Mouse (Mus musculus): ENCODE data around the gene Fxyd1. TPM values are rescaled to one million over a fixed set of nuclear protein-coding genes. Genes with fewer than 3 reads are reported as not detected.
A peak's percentile ranks its signal among the peaks of the same experiment; 100 is the strongest.

Gene Fxyd1
- 100 to 1,000 TPM in 2 of 4 experiments, 10 to 100 TPM in 2; 80.5 to 263 (median 172) TPM for total RNA-seq (2022)

- DNase-seq (ENCODE audit: low spot score in 2 of 2) = no peak
Measured at GRCm38 (mm10) chr7:31057071-31057470, at the start of gene Fxyd1. Gene Fxyd1 (minus strand): TSS chr7:31057199.

- DNase-seq (ENCODE audit: low spot score in 2 of 2) = no peak
Measured at GRCm38 (mm10) chr7:31106166-31106565, 49.2 kb upstream of the Fxyd1 start.

DNA sequence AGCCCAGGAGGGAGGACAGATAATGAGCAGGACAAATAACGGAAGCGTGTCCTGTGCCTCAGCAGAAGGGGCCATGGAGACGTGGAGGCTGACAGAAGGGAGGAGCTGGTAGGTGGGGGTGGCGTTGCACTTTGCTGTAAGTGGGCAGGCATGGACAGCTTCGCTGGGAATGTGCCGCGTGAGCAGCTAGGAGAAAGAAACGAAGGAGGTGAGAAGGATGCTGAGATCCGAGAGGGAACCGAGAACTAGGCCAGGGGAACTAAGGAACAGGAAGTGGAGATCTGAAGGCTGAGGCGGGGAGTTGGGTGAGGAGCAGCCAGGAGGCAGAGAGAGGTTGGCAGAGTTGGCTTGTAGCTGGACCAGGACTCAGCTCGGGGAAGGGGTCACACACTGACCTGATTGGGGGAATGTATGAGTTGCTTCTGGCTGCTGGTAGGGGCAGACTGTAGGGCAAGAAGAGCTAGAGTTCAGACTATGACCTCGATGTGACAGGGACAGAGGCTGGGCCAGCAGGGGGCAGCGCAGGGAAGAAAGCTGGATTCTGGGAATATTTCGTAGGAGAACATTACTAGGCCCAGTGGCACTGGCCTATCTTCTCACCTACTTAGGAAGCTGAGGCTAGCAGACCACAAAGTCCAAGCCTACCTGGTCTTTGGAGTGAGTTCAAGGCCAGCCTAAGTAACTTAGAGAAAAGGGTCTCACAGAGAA, 48.2 kb upstream of the Fxyd1 start:
- no peak for DNase-seq (ENCODE audit: low spot score in 2 of 2)

GRCm38 (mm10) chr7:31100786-31101185, 43.8 kb upstream of the Fxyd1 start:
- no peak for DNase-seq (ENCODE audit: low spot score in 2 of 2)

DNA sequence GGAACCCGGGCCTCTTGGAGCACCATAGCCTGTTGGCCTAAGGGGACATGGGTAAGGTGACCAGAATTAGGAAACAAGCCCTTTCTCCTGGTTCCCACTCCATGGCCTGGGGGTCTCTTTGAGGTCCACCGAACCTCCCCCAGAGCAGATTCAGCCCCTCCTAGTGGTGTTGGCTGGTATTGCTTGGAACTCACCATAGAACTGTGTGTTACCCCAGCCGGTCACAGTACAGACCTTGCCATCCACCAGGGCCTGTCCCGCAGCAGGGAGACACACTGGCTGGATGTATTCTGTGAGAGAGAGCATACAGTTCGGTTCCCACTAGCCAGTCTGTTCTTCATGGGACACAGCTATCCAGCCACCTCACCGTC, 42.6 kb upstream of the Fxyd1 start:
- no peak for DNase-seq (ENCODE audit: low spot score in 2 of 2)

GRCm38 (mm10) chr7:31098697-31099611, 42.0 kb upstream of the Fxyd1 start:
- no peak for DNase-seq (ENCODE audit: low spot score in 2 of 2)

GRCm38 (mm10) chr7:31097583-31098248, 40.7 kb upstream of the Fxyd1 start:
- DNase-seq (ENCODE audit: low spot score in 2 of 2) = peak; percentile 84 to 92

DNA sequence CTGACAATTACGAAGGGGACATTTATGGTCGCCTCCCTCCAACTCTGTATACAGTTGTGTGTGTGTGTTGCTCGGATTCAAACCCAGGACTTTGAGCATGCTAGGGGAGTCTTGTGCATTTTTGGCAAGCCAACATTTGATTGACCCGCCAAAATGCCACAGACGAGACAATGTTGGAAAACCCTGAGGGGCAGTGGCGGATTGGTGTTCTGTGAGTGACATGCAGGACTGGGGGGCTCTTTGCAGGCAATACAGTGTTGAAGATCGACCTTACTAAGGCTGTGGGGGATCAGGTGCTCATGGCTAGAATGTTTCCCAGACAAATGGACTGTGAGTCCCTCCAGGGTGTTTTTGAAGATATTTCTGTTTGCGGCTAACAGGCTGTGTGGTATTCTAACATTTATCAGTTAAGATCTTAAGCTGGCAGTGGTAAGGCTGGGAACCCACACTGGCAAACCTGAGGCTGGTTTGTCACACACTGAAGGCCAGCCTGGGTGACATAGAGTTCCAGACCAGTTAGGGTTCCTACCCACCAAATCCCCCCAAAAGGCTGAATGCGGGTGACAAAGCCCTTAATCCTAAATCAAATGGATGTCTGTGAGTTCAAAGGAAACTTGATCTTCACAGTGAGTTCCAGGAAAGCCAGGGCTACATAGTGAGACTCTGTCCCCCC, 40.0 kb upstream of the Fxyd1 start:
- DNase-seq (ENCODE audit: low spot score in 2 of 2) = no peak

- no peak for DNase-seq (ENCODE audit: low spot score in 2 of 2)
Measured at GRCm38 (mm10) chr7:31094774-31095501, 37.9 kb upstream of the Fxyd1 start.

- DNase-seq (ENCODE audit: low spot score in 2 of 2) = no peak
Measured at GRCm38 (mm10) chr7:31089721-31090120, 32.7 kb upstream of the Fxyd1 start.

- DNase-seq (ENCODE audit: low spot score in 2 of 2) = no peak
Measured at GRCm38 (mm10) chr7:31088206-31088605, 31.2 kb upstream of the Fxyd1 start.

DNA sequence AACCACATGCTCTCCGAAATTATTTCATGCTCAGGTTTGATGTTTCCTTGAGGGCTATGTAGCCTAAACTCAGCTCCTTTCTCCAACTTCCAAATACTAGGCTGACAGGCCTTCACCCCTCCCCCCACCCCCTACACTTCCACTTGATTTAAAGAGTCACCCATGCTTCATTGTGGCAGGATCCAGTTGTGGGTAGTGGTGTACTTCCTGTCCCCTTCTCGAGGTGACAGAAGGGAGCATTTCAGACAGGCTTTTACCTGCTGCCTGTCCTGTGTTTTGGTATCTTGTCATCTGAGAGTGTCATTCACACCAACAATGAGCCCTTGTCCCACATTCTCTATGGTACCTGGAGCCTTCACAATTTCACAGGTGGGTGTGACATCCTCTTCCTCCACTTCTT, 30.3 kb upstream of the Fxyd1 start:
- DNase-seq (ENCODE audit: low spot score in 2 of 2) = no peak

DNA sequence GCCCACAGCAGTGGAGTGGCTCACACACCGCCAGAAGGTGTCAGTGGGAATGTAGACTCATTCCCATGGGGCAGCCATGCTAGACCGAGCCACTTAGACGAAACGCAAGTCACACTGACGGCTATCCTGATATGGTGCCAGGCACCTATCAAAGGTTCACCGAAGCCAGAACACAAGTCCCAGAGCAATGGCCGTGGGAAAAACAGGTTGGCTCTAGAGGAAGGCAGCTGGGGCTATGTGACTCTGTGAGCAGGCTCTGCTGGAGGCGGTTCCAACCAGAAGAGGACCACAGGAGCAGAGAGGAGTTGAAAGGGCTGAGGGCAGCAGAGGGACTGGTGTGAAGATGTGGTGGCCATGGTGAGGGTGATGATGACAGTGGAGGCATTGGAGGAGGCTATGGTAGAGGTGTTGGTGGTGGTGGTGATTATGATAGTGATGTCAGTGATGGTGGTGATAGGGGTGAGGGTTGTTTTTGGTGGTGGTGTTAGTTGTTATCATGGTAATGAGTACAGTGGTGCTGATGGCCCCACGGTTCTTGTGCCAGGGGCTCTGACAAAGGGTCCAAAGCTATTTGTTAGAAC, 29.3 kb upstream of the Fxyd1 start:
- DNase-seq (ENCODE audit: low spot score in 2 of 2) = no peak

- peak; percentile 49 to 59 for DNase-seq (ENCODE audit: low spot score in 2 of 2)
Measured at GRCm38 (mm10) chr7:31085171-31085570, 28.2 kb upstream of the Fxyd1 start.

GRCm38 (mm10) chr7:31084140-31084539, 27.1 kb upstream of the Fxyd1 start:
- no peak for DNase-seq (ENCODE audit: low spot score in 2 of 2)

- peak; percentile 63 to 73 for DNase-seq (ENCODE audit: low spot score in 2 of 2)
Measured at GRCm38 (mm10) chr7:31082831-31083588, 26.0 kb upstream of the Fxyd1 start.

DNA sequence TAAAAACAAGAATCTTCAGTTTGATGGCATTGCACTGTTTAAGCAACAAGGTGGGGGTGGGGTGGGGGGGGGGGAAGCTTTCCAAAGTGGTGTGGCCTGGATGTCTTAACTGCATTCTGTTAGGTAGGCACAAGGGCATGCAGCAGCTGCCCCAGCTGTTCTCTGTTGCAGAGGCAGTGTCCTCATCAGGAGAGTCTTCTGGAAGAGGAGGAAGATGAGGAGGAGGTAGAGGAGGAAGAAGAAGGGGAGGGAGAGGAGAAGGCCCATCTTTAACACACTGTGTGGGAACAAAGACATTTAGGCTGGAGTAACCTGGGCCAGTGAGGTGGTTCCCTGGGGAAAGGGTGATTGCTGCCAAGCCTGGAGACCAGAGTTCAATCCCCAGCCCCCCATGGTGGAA, 25.1 kb upstream of the Fxyd1 start:
- DNase-seq (ENCODE audit: low spot score in 2 of 2) = no peak

- DNase-seq (ENCODE audit: low spot score in 2 of 2) = no peak
Measured at GRCm38 (mm10) chr7:31081106-31081505, 24.1 kb upstream of the Fxyd1 start.

DNA sequence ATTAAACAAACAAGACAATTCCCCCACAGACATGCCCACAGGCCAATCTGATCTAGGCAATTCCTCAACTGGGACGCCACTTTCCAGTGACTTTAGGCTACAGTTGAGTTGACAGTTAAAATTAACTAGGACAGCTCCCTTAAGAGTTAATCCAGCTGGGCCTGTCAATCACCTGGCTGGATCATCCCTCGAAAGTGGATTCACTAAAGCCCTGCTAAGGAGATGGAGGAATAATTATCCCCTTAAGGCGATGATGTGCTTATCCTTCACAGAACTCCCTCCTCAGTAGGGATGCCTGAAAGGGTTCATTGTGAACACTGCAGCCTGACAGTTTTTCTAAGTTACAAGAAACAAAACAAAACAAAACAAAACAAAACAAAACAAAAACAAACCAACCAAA, 23.6 kb upstream of the Fxyd1 start:
- no peak for DNase-seq (ENCODE audit: low spot score in 2 of 2)

GRCm38 (mm10) chr7:31079670-31080069, 22.7 kb upstream of the Fxyd1 start:
- no peak for DNase-seq (ENCODE audit: low spot score in 2 of 2)
